Mouse (Mus musculus) liver, adult 2 months (tissue): ENCODE measurements at regions not wholly inside any gene's neighbourhood (a gene's known extent, or its start where the extent isn't known, plus 50 kb on each side); places are given as distances from the start of the nearest gene placed in this dataset.

Experiments used
- DNase-seq: peaks from one replicate; pipeline ENCODE4 v3.0.0-alpha.2; 2011; ENCODE audit warnings: low read depth, low spot score; ENCODE audit errors: extremely low read depth
- H3K27ac ChIP-seq: fragments of 200-500 bp; replicated peaks from 2 replicates; pipeline ENCODE4 v1.5.1; 2012; ENCODE audit warnings: low read depth, mild to moderate bottlenecking, control low read depth, inconsistent platforms, low read length; ENCODE audit not compliant: insufficient read depth
- H3K27me3 ChIP-seq: fragments of 200-500 bp; 2 replicates; pipeline ENCODE4 v1.6.1; 2012; ENCODE audit warnings: mild to moderate bottlenecking, moderate library complexity, low read length, inconsistent platforms; ENCODE audit not compliant: control insufficient read depth, insufficient read depth
- H3K36me3 ChIP-seq: fragments of 200-500 bp; 2 replicates; pipeline ENCODE4 v1.6.1; 2012; ENCODE audit warnings: low read length, inconsistent platforms; ENCODE audit not compliant: control insufficient read depth, insufficient read depth
- H3K4me1 ChIP-seq: fragments of 200-500 bp; 2 replicates; pipeline ENCODE4 v1.6.1; 2011; ENCODE audit warnings: low read length; ENCODE audit not compliant: control insufficient read depth, insufficient read depth
- H3K4me3 ChIP-seq: fragments of 200-500 bp; 2 replicates; pipeline ENCODE4 v1.5.1; 2011; ENCODE audit warnings: low read depth, mild to moderate bottlenecking, control low read depth, low read length, moderate library complexity; ENCODE audit not compliant: insufficient read depth
- H3K79me2 ChIP-seq: fragments of 200-500 bp; 2 replicates; pipeline ENCODE4 v1.6.1; 2012; ENCODE audit warnings: inconsistent platforms, mild to moderate bottlenecking, low read length, moderate library complexity; ENCODE audit not compliant: control insufficient read depth, insufficient read depth
- H3K9ac ChIP-seq: fragments of 200-500 bp; 2 replicates; pipeline ENCODE4 v1.6.1; 2012; ENCODE audit warnings: low read depth, mild to moderate bottlenecking, control low read depth, inconsistent platforms, low read length
- CTCF ChIP-seq: fragments of 200-500 bp; IDR thresholded peaks from 2 replicates; pipeline ENCODE4 v1.5.1; 2011; ENCODE audit warnings: low read depth, low read length, control low read depth
- POLR2A ChIP-seq: fragments of 200-500 bp; IDR thresholded peaks from 2 replicates; pipeline ENCODE4 v1.6.1; 2011; ENCODE audit warnings: low read length, control low read depth; ENCODE audit not compliant: insufficient read depth; ENCODE audit errors: extremely low read depth
- WGBS: fragments of 180-500 bp; shearing (Covaris S2); methylation state at CpG from one replicate; pipeline ENCODE4 v1.1.7; 2018; 5-methylcytosine and 5-hydroxymethylcytosine counted together

DNA sequence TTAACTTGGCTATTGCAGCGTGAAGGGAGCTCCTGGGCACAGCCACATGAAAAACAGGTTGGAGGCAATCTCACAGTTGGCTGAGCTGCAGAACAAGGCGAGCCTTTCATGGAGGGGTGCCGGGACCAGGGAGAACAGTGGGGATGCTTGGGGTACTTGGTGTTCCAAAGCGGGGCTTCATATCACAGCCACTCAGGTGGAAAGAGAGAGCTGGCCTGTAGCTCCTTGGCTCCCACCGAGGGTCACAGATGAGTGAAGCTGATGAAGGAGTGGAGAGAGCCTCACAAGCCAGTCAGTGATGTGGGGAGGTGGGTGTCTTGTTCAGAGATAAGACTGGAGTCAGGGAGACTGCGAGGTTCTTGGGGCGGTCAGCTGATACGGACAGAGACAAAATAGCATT is 241.2 kb downstream of the Wdr11 start:
- H3K4me1 ChIP-seq, result no peaks in the 10 kb centered on the region
- H3K4me3 ChIP-seq, result no peak overlapping the region
- TF ChIP-seq CTCF (no peak), POLR2A (no peak)
- H3K27me3 ChIP-seq, result no peaks in the 10 kb centered on the region
- DNase-seq, result no peak
- no peak overlapping the region for H3K27ac ChIP-seq
- whole genome bisulfite sequencing, result 83% methylated on average over 8 of the region's 8 CpGs
- H3K36me3 ChIP-seq, result no peaks in the 10 kb centered on the region
- no peak overlapping the region for H3K9ac ChIP-seq
- H3K79me2 ChIP-seq, result no peaks in the 10 kb centered on the region

GRCm38 (mm10) chr7:129842303-129843122 is 250.8 kb downstream of the Wdr11 start:
- Histone ChIP-seq H3K36me3 (no peaks in the 10 kb centered on the region), H3K27ac (no peak overlapping the region), H3K27me3 (no peaks in the 10 kb centered on the region), H3K4me1 (no peaks in the 10 kb centered on the region), H3K9ac (no peak overlapping the region), H3K79me2 (no peaks in the 10 kb centered on the region), H3K4me3 (no peak overlapping the region)
- TF ChIP-seq CTCF (no peak), POLR2A (no peak)
- WGBS, result 58% methylated on average over 10 of the region's 10 CpGs
- DNase-seq, result no peak

DNA sequence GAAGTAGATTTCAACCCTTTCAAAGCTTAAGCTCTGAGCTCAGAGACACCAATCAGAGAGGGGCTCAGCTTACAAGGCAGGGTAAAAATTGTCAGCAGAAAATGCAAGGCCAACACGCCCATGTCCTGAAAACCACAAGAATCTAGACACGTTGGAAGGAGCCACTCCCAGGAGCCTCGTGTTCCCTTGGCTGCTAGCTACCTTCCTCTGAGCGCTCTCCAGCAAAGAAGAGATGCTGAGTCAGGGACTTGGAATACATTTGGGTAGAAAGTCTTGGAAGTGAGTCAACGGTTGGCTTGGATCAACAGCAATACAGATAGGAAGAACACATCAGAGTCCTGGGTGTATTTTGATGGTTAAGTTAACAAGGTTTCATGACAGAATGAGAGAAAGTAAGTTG is 255.5 kb downstream of the Wdr11 start:
- no peak overlapping the region for H3K4me3 ChIP-seq
- no peaks in the 10 kb centered on the region for H3K4me1 ChIP-seq
- WGBS, result 66% methylated on average over 5 of the region's 5 CpGs
- TF ChIP-seq POLR2A, result no peak
- TF ChIP-seq CTCF, result no peak
- H3K36me3 ChIP-seq, result no peaks in the 10 kb centered on the region
- no peaks in the 10 kb centered on the region for H3K27me3 ChIP-seq
- no peaks in the 10 kb centered on the region for H3K79me2 ChIP-seq
- H3K9ac ChIP-seq, result no peak overlapping the region
- no peak overlapping the region for H3K27ac ChIP-seq
- DNase-seq, result no peak

DNA sequence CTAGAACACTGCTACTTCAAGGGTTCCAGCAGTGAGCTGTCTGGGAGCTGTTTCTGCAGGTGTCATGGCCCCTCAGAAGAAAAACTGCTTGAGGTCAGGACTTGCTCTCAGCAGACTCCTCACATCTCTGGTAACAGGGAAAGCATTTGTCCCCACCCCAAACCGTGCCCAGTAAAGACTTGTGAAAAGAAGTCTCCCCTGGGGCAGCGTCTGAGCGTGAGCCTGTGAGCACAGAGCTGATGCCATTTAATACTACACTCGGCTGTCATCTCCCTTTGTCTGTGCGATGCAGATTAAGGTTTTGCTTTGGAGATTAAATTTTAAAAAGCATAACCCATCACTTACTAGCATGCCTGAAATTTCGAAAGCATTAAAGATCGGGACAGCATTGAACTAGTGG is 261.9 kb downstream of the Wdr11 start:
- WGBS, result 77% methylated on average over 7 of the region's 7 CpGs
- H3K4me3 ChIP-seq, result no peak overlapping the region

GRCm38 (mm10) chr7:129854942-129855341 is 263.3 kb downstream of the Wdr11 start:
- TF ChIP-seq CTCF (no peak), POLR2A (no peak)
- Histone ChIP-seq H3K9ac (no peak overlapping the region), H3K4me1 (no peaks in the 10 kb centered on the region), H3K79me2 (no peaks in the 10 kb centered on the region), H3K27me3 (no peaks in the 10 kb centered on the region), H3K36me3 (no peaks in the 10 kb centered on the region), H3K27ac (no peak overlapping the region), H3K4me3 (no peak overlapping the region)
- DNase-seq, result no peak
- whole genome bisulfite sequencing, result 88% methylated on average over 2 of the region's 2 CpGs

More for the DNA sequence above, 261.9 kb downstream of the Wdr11 start:
- Histone ChIP-seq H3K4me1 (no peaks in the 10 kb centered on the region), H3K27me3 (no peaks in the 10 kb centered on the region), H3K79me2 (no peaks in the 10 kb centered on the region), H3K9ac (no peak overlapping the region), H3K27ac (no peak overlapping the region), H3K36me3 (no peaks in the 10 kb centered on the region)
- no peak for TF ChIP-seq POLR2A
- TF ChIP-seq CTCF, result no peak
- no peak for DNase-seq

DNA sequence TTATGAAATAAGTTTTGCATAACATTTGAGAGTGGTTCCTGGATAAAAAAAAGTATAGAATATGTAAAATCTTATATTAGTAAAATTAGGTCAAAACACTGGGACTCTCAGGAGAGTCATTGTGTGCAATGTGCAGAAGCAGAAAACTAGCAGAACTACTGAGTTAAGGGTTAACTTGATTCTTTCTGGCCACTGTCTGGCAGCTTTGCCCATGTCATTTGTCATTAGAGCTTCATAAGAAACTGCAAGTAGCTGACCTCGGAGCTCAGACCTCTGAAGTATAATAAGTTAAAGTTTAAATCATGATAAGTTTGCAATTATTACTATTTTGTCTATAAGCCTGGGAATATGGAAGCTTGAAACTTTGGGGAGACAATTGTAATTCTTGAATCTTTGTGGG is 271.3 kb downstream of the Wdr11 start:
- H3K27me3 ChIP-seq, result no peaks in the 10 kb centered on the region
- TF ChIP-seq POLR2A (no peak), CTCF (no peak)
- no peaks in the 10 kb centered on the region for H3K36me3 ChIP-seq
- WGBS, result 53% methylated on average over 1 of the region's 1 CpGs
- H3K79me2 ChIP-seq, result no peaks in the 10 kb centered on the region
- no peaks in the 10 kb centered on the region for H3K4me1 ChIP-seq
- H3K9ac ChIP-seq, result no peak overlapping the region
- DNase-seq, result no peak
- no peak overlapping the region for H3K4me3 ChIP-seq
- H3K27ac ChIP-seq, result no peak overlapping the region
